In the genomic region with DNA sequence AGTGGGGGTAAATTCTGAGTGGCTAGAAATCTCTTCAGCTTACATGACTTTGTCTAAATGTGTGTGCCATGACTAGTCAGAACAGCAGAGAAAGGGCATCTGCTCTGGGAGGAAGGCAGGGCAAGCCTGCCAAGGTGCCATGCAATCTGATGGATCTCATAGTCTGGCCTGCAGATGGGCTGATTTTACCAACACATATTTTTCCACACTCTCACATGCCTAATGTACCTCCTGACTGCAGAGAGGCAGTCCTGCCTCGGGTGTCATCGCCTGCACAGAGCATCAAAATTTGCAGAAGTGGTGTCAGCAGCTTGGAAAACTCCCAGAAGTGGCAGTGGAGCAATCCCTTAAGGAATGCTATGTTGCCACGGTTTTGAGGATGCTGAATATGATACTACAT, we compare ENCODE assay signal across 12 mouse cellular contexts. TPM values are rescaled to one million over a fixed set of nuclear protein-coding genes. Genes with fewer than 3 reads are reported as not detected.
DNase-seq lines count a peak whose midpoint lies in the region; ATAC-seq lines count a peak whose summit lies in the region.
"Had no signal": no experiment of that assay in that cellular context is flagged by ENCODE, and none has a peak within 500 bp of the region (broad histone marks: within the 10 kb centered on the region; RNA-seq: fewer than 3 reads in every experiment).

No protein-coding gene starts in this region.

- no peaks in the 10 kb centered on the region for H3K9me3 ChIP-seq in heart, embryonic 11.5 days (replicated peaks; ENCODE audit: control insufficient read depth, low read length)
- H3K9me3 ChIP-seq: heart, embryonic 15.5 days; liver, embryonic 12.5 days; midbrain, embryonic 10.5 days had no signal

- H3K27ac ChIP-seq in heart, embryonic 11.5 days (ENCODE audit: low read depth, low read length), result no peak overlapping the region
- H3K27ac ChIP-seq: heart, embryonic 15.5 days; liver, embryonic 12.5 days; midbrain, embryonic 10.5 days had no signal

- DNase-seq in heart, postnatal 25 days (ENCODE audit: low spot score), result no peak
- peak; percentile 68 for DNase-seq in NIH3T3 (ENCODE audit: low read depth)
- peak; percentile 34 for DNase-seq in brain, embryonic 18.5 days (ENCODE audit: low read depth, low spot score)
- DNase-seq in cerebellum, postnatal 25 days, result peak; percentile 53 to 67
- DNase-seq in left cerebral cortex, postnatal 4 days, result no peak
- no peak for DNase-seq in heart, adult 9 months (ENCODE audit: low spot score in 2 of 2)
- DNase-seq: embryo, embryonic 11 days; gastrocnemius, postnatal 14 days had no signal

- H3K9ac ChIP-seq in heart, embryonic 11.5 days (ENCODE audit: low read depth, low read length), result 0 out of 2 replicates have a peak overlapping the region, but pooled peaks have one; percentile 5
- H3K9ac ChIP-seq: heart, embryonic 15.5 days; liver, embryonic 12.5 days had no signal

- no peak overlapping the region for H3K4me2 ChIP-seq in heart, embryonic 11.5 days
- H3K4me2 ChIP-seq: heart, embryonic 15.5 days; liver, embryonic 12.5 days had no signal

- ATAC-seq in heart, embryonic 11.5 days (replicated peaks; ENCODE audit: insufficient number of reproducible peaks, low FRiP score, low TSS enrichment), result no peak
- ATAC-seq: liver, embryonic 12.5 days had no signal

- intact Hi-C loops in heart, postnatal 25 days (cut with DNase I), result loop anchor here (5.0 kb wide), 1 partner anchor 92 kb away; no protein-coding TSS in a partner anchor
- intact Hi-C loops in left cerebral cortex, postnatal 4 days (cut with DNase I), result no loop called here

- no peaks in the 10 kb centered on the region for H3K36me3 ChIP-seq in heart, embryonic 11.5 days (ENCODE audit: control insufficient read depth, insufficient read depth, low read length)

- 81% methylated on average over 3 of the region's 3 CpGs for WGBS in heart, embryonic 11.5 days (ENCODE audit: insufficient replicate concordance)

- H3K27me3 ChIP-seq in heart, embryonic 11.5 days (ENCODE audit: control insufficient read depth, insufficient read depth, low read length), result no peaks in the 10 kb centered on the region
- H3K27me3 ChIP-seq: heart, embryonic 15.5 days; liver, embryonic 12.5 days had no signal

- no peak overlapping the region for H3K4me3 ChIP-seq in heart, embryonic 11.5 days (ENCODE audit: low read depth, low read length)
- H3K4me3 ChIP-seq: heart, embryonic 15.5 days; liver, embryonic 12.5 days; midbrain, embryonic 10.5 days had no signal

- no peaks in the 10 kb centered on the region; the same call in 1 of the 2 replicates for H3K4me1 ChIP-seq in heart, embryonic 11.5 days (ENCODE audit: control insufficient read depth, insufficient read depth, low read length)
- H3K4me1 ChIP-seq: liver, embryonic 12.5 days; midbrain, embryonic 10.5 days had no signal

RNA-seq across cellular contexts. Expression of a gene that starts 55.5 kb away (rescaled TPM):
- polyA plus RNA-seq in heart, embryonic 11.5 days (2014; fragmentation: Nextera tagmentation; extraction: Ambion mirVana), result 176 and 182 TPM in 2 replicates
- total RNA-seq in heart, postnatal 25 days (2021), result 100 to 1,000 TPM; 549 to 559 TPM
- total RNA-seq in left cerebral cortex, postnatal 4 days (2021), result 10 to 100 TPM; 80.6 to 82.2 TPM

Comparison
In these comparisons a context has a peak if more than half of its experiments do, and no peak if none do; other contexts are left out.
1. DNase-seq: peak in NIH3T3 (single experiment), brain, embryonic 18.5 days (single experiment) and cerebellum, postnatal 25 days (2 of 2); none in heart, postnatal 25 days (single experiment), left cerebral cortex, postnatal 4 days (single experiment) and heart, adult 9 months (0 of 2).
2. RNA of a gene that starts 55.5 kb away (total RNA-seq): 549 to 559 TPM in heart, postnatal 25 days; 80.6 to 82.2 TPM in left cerebral cortex, postnatal 4 days; every median in the first group is over 4 times any median in the second.